Mouse (Mus musculus) embryo, embryonic 10.5 days (tissue): ENCODE results near the gene Pstpip1.

ENCODE experiments used
- DNase-seq: peaks from one replicate; pipeline ENCODE4 v3.0.0-alpha.2; 2015; ENCODE audit warnings: low spot score

The Pstpip1 gene

GRCm38 (mm10) chr9:56089778-56090520, at the start of gene Pstpip1:
Pstpip1 (plus strand) TSS chr9:56089962.
- peak; percentile 33 for DNase-seq

GRCm38 (mm10) chr9:56041372-56042180, 48.2 kb upstream of the Pstpip1 start, which contains the start of gene Rcn2:
Rcn2 (plus strand) TSS chr9:56041845.
- DNase-seq: peak; percentile 97

GRCm38 (mm10) chr9:56042181-56042621, 47.6 kb upstream of the Pstpip1 start:
- DNase-seq: peak; percentile 79

GRCm38 (mm10) chr9:56053796-56054195, 36.0 kb upstream of the Pstpip1 start:
- no peak for DNase-seq

- no peak for DNase-seq
Observed at GRCm38 (mm10) chr9:56056147-56056546, 33.6 kb upstream of the Pstpip1 start.

- no peak for DNase-seq
Observed at GRCm38 (mm10) chr9:56062336-56062735, 27.4 kb upstream of the Pstpip1 start.

- no peak for DNase-seq
Observed at GRCm38 (mm10) chr9:56065011-56065410, 24.8 kb upstream of the Pstpip1 start.

GRCm38 (mm10) chr9:56067964-56068363, 21.8 kb upstream of the Pstpip1 start:
- no peak for DNase-seq

GRCm38 (mm10) chr9:56068630-56069029, 21.1 kb upstream of the Pstpip1 start:
- DNase-seq: no peak

GRCm38 (mm10) chr9:56072861-56073260, 16.9 kb upstream of the Pstpip1 start:
- no peak for DNase-seq

GRCm38 (mm10) chr9:56074863-56075262, 14.9 kb upstream of the Pstpip1 start:
- DNase-seq: no peak

GRCm38 (mm10) chr9:56075264-56075663, 14.5 kb upstream of the Pstpip1 start:
- DNase-seq: peak; percentile 97

- peak; percentile 62 for DNase-seq
Observed at GRCm38 (mm10) chr9:56075901-56076620, 13.7 kb upstream of the Pstpip1 start.

GRCm38 (mm10) chr9:56079587-56079986, 10.2 kb upstream of the Pstpip1 start:
- no peak for DNase-seq

GRCm38 (mm10) chr9:56086524-56086923, 3.2 kb upstream of the Pstpip1 start:
- no peak for DNase-seq

- no peak for DNase-seq
Observed at GRCm38 (mm10) chr9:56090546-56091225, 924 bp downstream of the Pstpip1 start.

GRCm38 (mm10) chr9:56092102-56092501, 2.3 kb downstream of the Pstpip1 start:
- DNase-seq: no peak

- DNase-seq: no peak
Observed at GRCm38 (mm10) chr9:56097584-56098298, 8.0 kb downstream of the Pstpip1 start.

- DNase-seq: no peak
Observed at GRCm38 (mm10) chr9:56100041-56100522, 10.3 kb downstream of the Pstpip1 start.

GRCm38 (mm10) chr9:56101022-56101421, 11.3 kb downstream of the Pstpip1 start:
- DNase-seq: no peak

- DNase-seq: peak; percentile 24
Observed at GRCm38 (mm10) chr9:56104921-56105320, 15.2 kb downstream of the Pstpip1 start.
